Mouse (Mus musculus) bone marrow macrophage, adult 2 months (primary cell): ENCODE data around the gene Tmprss4. TPM values are rescaled to one million over a fixed set of nuclear protein-coding genes. Genes with fewer than 3 reads are reported as not detected.

Experiments used
- H3K27ac ChIP-seq: 2 replicates; pipeline ENCODE4 v1.5.1; 2012; ENCODE audit warnings: low read depth, low read length; ENCODE audit not compliant: insufficient read depth
- H3K4me1 ChIP-seq: 2 replicates; pipeline ENCODE4 v1.6.1; 2012; ENCODE audit warnings: low read length; ENCODE audit not compliant: control insufficient read depth, insufficient read depth
- H3K4me3 ChIP-seq: 2 replicates; pipeline ENCODE4 v1.5.1; 2012; ENCODE audit warnings: mild to moderate bottlenecking, low read length, moderate library complexity; ENCODE audit not compliant: insufficient read depth
- CTCF ChIP-seq: IDR thresholded peaks from 2 replicates; pipeline ENCODE4 v1.5.1; 2012; ENCODE audit warnings: low read depth, mild to moderate bottlenecking, low read length, moderate library complexity
- POLR2A ChIP-seq: IDR thresholded peaks from 2 replicates; pipeline ENCODE4 v1.6.1; 2012; ENCODE audit warnings: mild to moderate bottlenecking, low read depth, low read length, borderline replicate concordance
- polyA plus RNA-seq: library from polyadenylated mRNA; stranded (reverse); fragments of >200 nt; gene quantifications from 2 replicates; pipeline ENCODE4 v1.2.4, GENCODE M21; 2012; ENCODE audit not compliant: missing spikeins, insufficient read depth, insufficient read length

Gene Tmprss4
- polyA plus RNA-seq, 1 experiment: 2.0 TPM

GRCm38 (mm10) chr9:45202021-45202798 lies 1.7 kb downstream of the Tmprss4 start:
- Histone ChIP-seq H3K27ac (no peak overlapping the region), H3K4me3 (no peak overlapping the region), H3K4me1 (peaks cover 11% of the 10 kb centered on the region)
- TF ChIP-seq CTCF (no peak), POLR2A (no peak)

- TF ChIP-seq POLR2A (no peak), CTCF (no peak)
- Histone ChIP-seq H3K4me1 (peaks cover 13% of the 10 kb centered on the region), H3K4me3 (no peak overlapping the region), H3K27ac (no peak overlapping the region)
Observed at GRCm38 (mm10) chr9:45201319-45201947, 2.5 kb downstream of the Tmprss4 start.

GRCm38 (mm10) chr9:45197549-45197948 lies 6.3 kb downstream of the Tmprss4 start:
- Histone ChIP-seq H3K4me3 (no peak overlapping the region), H3K27ac (no peak overlapping the region), H3K4me1 (peaks cover 13% of the 10 kb centered on the region)
- TF ChIP-seq CTCF: no peak
- TF ChIP-seq POLR2A: no peak

GRCm38 (mm10) chr9:45196125-45196830 lies 7.6 kb downstream of the Tmprss4 start:
- Histone ChIP-seq H3K4me1 (peaks cover 9% of the 10 kb centered on the region), H3K4me3 (no peak overlapping the region), H3K27ac (no peak overlapping the region)
- TF ChIP-seq CTCF (no peak), POLR2A (no peak)

GRCm38 (mm10) chr9:45195468-45195867 lies 8.4 kb downstream of the Tmprss4 start:
- Histone ChIP-seq H3K4me3 (no peak overlapping the region), H3K4me1 (peaks cover 7% of the 10 kb centered on the region), H3K27ac (no peak overlapping the region)
- no peak for TF ChIP-seq POLR2A
- TF ChIP-seq CTCF: no peak

GRCm38 (mm10) chr9:45189661-45190174 lies 14.2 kb downstream of the Tmprss4 start:
- Histone ChIP-seq H3K4me1 (no peaks in the 10 kb centered on the region), H3K4me3 (no peak overlapping the region), H3K27ac (no peak overlapping the region)
- TF ChIP-seq POLR2A: no peak
- no peak for TF ChIP-seq CTCF

GRCm38 (mm10) chr9:45188570-45189563 lies 15.0 kb downstream of the Tmprss4 start:
- TF ChIP-seq CTCF (no peak), POLR2A (no peak)
- Histone ChIP-seq H3K4me1 (no peaks in the 10 kb centered on the region), H3K4me3 (no peak overlapping the region), H3K27ac (no peak overlapping the region)

- no peak for TF ChIP-seq POLR2A
- TF ChIP-seq CTCF: no peak
- H3K4me3 ChIP-seq: no peak overlapping the region
- no peak overlapping the region for H3K27ac ChIP-seq
- peaks cover 13% of the 10 kb centered on the region for H3K4me1 ChIP-seq
Observed at GRCm38 (mm10) chr9:45185250-45185649, 18.6 kb downstream of the Tmprss4 start.

GRCm38 (mm10) chr9:45183266-45183665 lies 20.6 kb downstream of the Tmprss4 start:
- peaks cover 13% of the 10 kb centered on the region for H3K4me1 ChIP-seq
- no peak overlapping the region for H3K27ac ChIP-seq
- TF ChIP-seq CTCF (no peak), POLR2A (no peak)
- no peak overlapping the region for H3K4me3 ChIP-seq

GRCm38 (mm10) chr9:45182521-45182920 lies 21.4 kb downstream of the Tmprss4 start:
- H3K4me3 ChIP-seq: no peak overlapping the region
- no peak overlapping the region for H3K27ac ChIP-seq
- peaks cover 13% of the 10 kb centered on the region for H3K4me1 ChIP-seq
- TF ChIP-seq POLR2A (no peak), CTCF (no peak)
